In the genomic region with DNA sequence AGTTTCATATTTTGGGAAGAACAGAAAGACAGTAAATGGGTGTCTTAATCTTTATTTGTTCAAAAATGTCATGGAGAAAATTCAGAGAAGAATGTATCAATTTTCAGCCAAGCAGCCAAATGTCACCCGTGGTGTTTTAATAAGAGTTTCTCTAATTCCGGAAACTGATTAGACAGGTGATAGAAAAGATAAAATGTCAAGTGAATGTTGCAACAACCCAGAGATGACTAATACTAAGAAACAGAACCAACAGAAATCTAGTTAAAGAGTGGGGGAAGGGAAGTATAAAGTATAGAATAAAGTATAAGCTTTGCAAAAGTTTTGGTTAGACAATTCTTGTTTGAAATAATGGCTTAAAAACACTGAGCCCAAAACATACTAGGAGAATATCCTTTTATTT, we compare ENCODE assay signal across 23 mouse cellular contexts.
DNase-seq lines count a peak whose midpoint lies in the region; ATAC-seq and TF ChIP-seq lines count a peak whose summit lies in the region.
"Had no signal": no experiment of that assay in that cellular context is flagged by ENCODE, and none has a peak within 500 bp of the region (broad histone marks: within the 10 kb centered on the region; RNA-seq: fewer than 3 reads in every experiment).

No protein-coding gene starts in this region.

- H3K27me3 ChIP-seq in MEL (ENCODE audit: control insufficient read depth in 1 of 2, insufficient read depth in 2 of 2, low read length in 2 of 2): no peaks in the 10 kb centered on the region
- H3K27me3 ChIP-seq: embryonic facial prominence, embryonic 15.5 days; heart, embryonic 13.5 days; hindbrain, embryonic 13.5 days; midbrain, embryonic 13.5 days had no signal

- DNase-seq in CD4-positive, CD25-positive, alpha-beta regulatory T cell, adult 2 months (ENCODE audit: low read depth, low spot score): peak; percentile 55
- peak; percentile 87 for DNase-seq in MEL (ENCODE audit: low read depth, low spot score)
- no peak for DNase-seq in adrenal gland, postnatal 36 days
- DNase-seq in heart, adult 11 months: no peak
- DNase-seq in cerebellum, postnatal 14 days: no peak
- DNase-seq: adrenal gland, postnatal 10 days; cerebellum, adult 11-12 months; cerebellum, postnatal 36 days; heart, postnatal 14 days; kidney, adult 8-10 months; kidney, postnatal 14 days; left cerebral cortex, postnatal 4 days; lung, adult 2 months; lung, postnatal 14 days; right cerebral cortex, postnatal 14 days; thymus, postnatal 14 days had no signal

- no peak overlapping the region for H3K4me3 ChIP-seq in MEL (ENCODE audit: control insufficient read depth in 1 of 2, insufficient read depth in 1 of 2, low read depth in 2 of 2, low read length in 2 of 2)
- H3K4me3 ChIP-seq: embryonic facial prominence, embryonic 15.5 days; heart, embryonic 13.5 days; hindbrain, embryonic 13.5 days; midbrain, embryonic 13.5 days had no signal

- H3K9ac ChIP-seq in MEL (ENCODE audit: control insufficient read depth, low read depth, low read length, poor library complexity, severe bottlenecking): no peak overlapping the region
- H3K9ac ChIP-seq: embryonic facial prominence, embryonic 15.5 days; heart, embryonic 13.5 days; hindbrain, embryonic 13.5 days; midbrain, embryonic 13.5 days had no signal

- no peak for TF ChIP-seq CTCF in MEL (IDR thresholded peaks at IDR 0.05 in 2 of 3, conservative IDR thresholded peaks at IDR 0.05 in 1 of 3; ENCODE audit: control insufficient read depth in 1 of 3, insufficient read depth in 1 of 3, low read depth in 2 of 3, low read length in 3 of 3, poor library complexity in 1 of 3, severe bottlenecking in 1 of 3)

- TF ChIP-seq EP300 in MEL (IDR thresholded peaks at IDR 0.05; ENCODE audit: low read depth in 1 of 2, low read length in 2 of 2): peak; percentile 100

- TF ChIP-seq RAD21 in MEL (IDR thresholded peaks at IDR 0.05; ENCODE audit: low read depth, low read length): no peak; the same call in none of the 2 replicates

- no peaks in the 10 kb centered on the region for H3K79me2 ChIP-seq in MEL (ENCODE audit: control insufficient read depth, insufficient read depth, low read length, poor library complexity)

- H3K27ac ChIP-seq in MEL (ENCODE audit: control insufficient read depth, low read depth, low read length): no peak overlapping the region
- H3K27ac ChIP-seq: embryonic facial prominence, embryonic 15.5 days; heart, embryonic 13.5 days; hindbrain, embryonic 13.5 days; midbrain, embryonic 13.5 days had no signal

- peaks cover 0 to 45% of the 10 kb centered on the region in 2 experiments; a peak in 2 of 4 replicates for H3K36me3 ChIP-seq in MEL (ENCODE audit: control insufficient read depth in 1 of 2, insufficient read depth in 2 of 2, low read length in 2 of 2)
- H3K36me3 ChIP-seq: embryonic facial prominence, embryonic 15.5 days; heart, embryonic 13.5 days; hindbrain, embryonic 13.5 days; midbrain, embryonic 13.5 days had no signal

- no peaks in the 10 kb centered on the region for H3K9me3 ChIP-seq in MEL (replicated peaks; ENCODE audit: insufficient read depth, low read length)
- H3K9me3 ChIP-seq: embryonic facial prominence, embryonic 15.5 days; heart, embryonic 13.5 days; hindbrain, embryonic 13.5 days; midbrain, embryonic 13.5 days had no signal

- no peak for TF ChIP-seq POLR2A in MEL (IDR thresholded peaks at IDR 0.05; ENCODE audit: control insufficient read depth in 1 of 2, insufficient read depth in 1 of 2, low read depth in 1 of 2, low read length in 2 of 2, poor library complexity in 1 of 2)

- ATAC-seq in common myeloid progenitor, adult 5-6 weeks (replicated peaks; ENCODE audit: low read depth, poor library complexity, severe bottlenecking): peak; percentile 74
- peak; percentile 77 for ATAC-seq in megakaryocyte-erythroid progenitor cell, adult 5-6 weeks (replicated peaks; ENCODE audit: low FRiP score, low TSS enrichment, poor library complexity, severe bottlenecking)
- ATAC-seq: forebrain, embryonic 14.5 days; midbrain, embryonic 13.5 days had no signal

- H3K4me1 ChIP-seq in MEL (ENCODE audit: control insufficient read depth in 1 of 2, insufficient read depth in 2 of 2, low read length in 2 of 2): peaks cover 22 to 50% of the 10 kb centered on the region in 2 experiments
- H3K4me1 ChIP-seq: embryonic facial prominence, embryonic 15.5 days; heart, embryonic 13.5 days; hindbrain, embryonic 13.5 days; midbrain, embryonic 13.5 days had no signal

TF ChIP-seq in MEL, 35 proteins besides CTCF, POLR2A, EP300 and RAD21:
- TF ChIP-seq JUND (IDR thresholded peaks at IDR 0.05; ENCODE audit: low read depth, low read length) (peak; percentile 91; the same call in 1 of the 2 replicates), BHLHE40 (IDR thresholded peaks at IDR 0.05; ENCODE audit: borderline replicate concordance, low read depth, low read length) (peak; percentile 68; the same call in 1 of the 2 replicates), TAL1 (IDR thresholded peaks at IDR 0.05; ENCODE audit: low read length) (peak; percentile 86), SMC3 (IDR thresholded peaks at IDR 0.05; ENCODE audit: low read depth, low read length) (no peak), TBP (IDR thresholded peaks at IDR 0.05; ENCODE audit: low read depth, low read length) (no peak), ZNF384 (IDR thresholded peaks at IDR 0.05; ENCODE audit: low read depth, low read length) (peak; percentile 21; the same call in 1 of the 2 replicates), USF1 (IDR thresholded peaks at IDR 0.05; ENCODE audit: low read depth, low read length) (no peak), USF2 (IDR thresholded peaks at IDR 0.05; ENCODE audit: borderline replicate concordance in 1 of 2, insufficient read depth in 1 of 2, low read depth in 1 of 2, low read length in 2 of 2) (no peak), TCF12 (IDR thresholded peaks at IDR 0.05; ENCODE audit: low read depth, low read length) (peak; percentile 99), POLR2AphosphoS2 (IDR thresholded peaks at IDR 0.05; ENCODE audit: low read length) (no peak), E2F4 (IDR thresholded peaks at IDR 0.05; ENCODE audit: borderline replicate concordance, low read depth, low read length) (no peak), NRF1 (IDR thresholded peaks at IDR 0.05; ENCODE audit: insufficient read depth, low read depth, low read length, poor library complexity, severe bottlenecking) (no peak), HCFC1 (IDR thresholded peaks at IDR 0.05; ENCODE audit: low read depth, low read length) (no peak), ETS1 (IDR thresholded peaks at IDR 0.05; ENCODE audit: low read depth, low read length) (peak; percentile 98), MAFK (IDR thresholded peaks at IDR 0.05; ENCODE audit: borderline replicate concordance, low read depth, low read length) (no peak; the same call in 1 of the 2 replicates), POLR2AphosphoS5 (IDR thresholded peaks at IDR 0.05; ENCODE audit: borderline replicate concordance, low read depth, low read length) (no peak), CHD2 (IDR thresholded peaks at IDR 0.05; ENCODE audit: low read length) (peak; percentile 88), CHD1 (IDR thresholded peaks at IDR 0.05; ENCODE audit: low read depth, low read length) (no peak; the same call in 1 of the 2 replicates), ELF1 (IDR thresholded peaks at IDR 0.05; ENCODE audit: low read depth, low read length) (no peak), GATA1 (IDR thresholded peaks at IDR 0.05; ENCODE audit: low read depth, low read length) (peak; percentile 99), ZMIZ1 (IDR thresholded peaks at IDR 0.05; ENCODE audit: low read depth, low read length) (no peak), ZC3H11A (IDR thresholded peaks at IDR 0.05; ENCODE audit: low read depth, low read length) (no peak), MAX (IDR thresholded peaks at IDR 0.05; ENCODE audit: low read length) (no peak), MXI1 (IDR thresholded peaks at IDR 0.05; ENCODE audit: low read depth, low read length) (no peak; the same call in 1 of the 2 replicates), GABPA (IDR thresholded peaks at IDR 0.05; ENCODE audit: low read depth, low read length) (no peak), ZKSCAN1 (IDR thresholded peaks at IDR 0.05; ENCODE audit: low read depth, low read length) (no peak; the same call in 1 of the 2 replicates), RCOR1 (IDR thresholded peaks at IDR 0.05; ENCODE audit: low read depth, low read length) (peak; percentile 96), MEF2A (IDR thresholded peaks at IDR 0.05; ENCODE audit: extremely low read depth, insufficient replicate concordance, low read depth, low read length, poor library complexity, severe bottlenecking) (no peak), SIN3A (IDR thresholded peaks at IDR 0.05; ENCODE audit: low read length) (peak; percentile 89), KAT2A (conservative IDR thresholded peaks at IDR 0.05; ENCODE audit: low read depth, low read length) (no peak), MYC (IDR thresholded peaks at IDR 0.05; ENCODE audit: low read depth, low read length) (peak; percentile 80; the same call in 1 of the 2 replicates), MAZ (IDR thresholded peaks at IDR 0.05; ENCODE audit: low read depth, low read length) (no peak), NELFE (IDR thresholded peaks at IDR 0.05; ENCODE audit: low read depth, low read length) (no peak), MYB (IDR thresholded peaks at IDR 0.05; ENCODE audit: low read depth, low read length) (peak; percentile 94), UBTF (IDR thresholded peaks at IDR 0.05; ENCODE audit: borderline replicate concordance, insufficient read depth, low read depth, low read length) (no peak)
TF ChIP-seq in MEL: peak in this region for 12.

Comparison
In these comparisons a context has a peak if more than half of its experiments do, and no peak if none do; other contexts are left out.
1. DNase-seq: peak in CD4-positive, CD25-positive, alpha-beta regulatory T cell, adult 2 months (single experiment) and MEL (single experiment); none in adrenal gland, postnatal 36 days (0 of 2), heart, adult 11 months (single experiment) and cerebellum, postnatal 14 days (0 of 2).